Mouse (Mus musculus): ENCODE measurements around the gene Stk11.

- no peak for TF ChIP-seq CTCF (IDR thresholded peaks at IDR 0.05; ENCODE audit: low read depth, low read length)
- TF ChIP-seq POLR2A (IDR thresholded peaks at IDR 0.05; ENCODE audit: borderline replicate concordance, low read depth, low read length) = no peak
Observed at GRCm38 (mm10) chr10:80116927-80117691, 1.5 kb downstream of the Stk11 start.

Data from bone marrow macrophage, adult 2 months (primary cell).